In genomic region chr8:71445096-71445495, GRCm38 (mm10) we compare ENCODE assay signal across 20 mouse cellular contexts. TPM values are rescaled to one million over a fixed set of nuclear protein-coding genes. Genes with fewer than 3 reads are reported as not detected.
DNase-seq lines count a peak whose midpoint lies in the region; TF ChIP-seq lines count a peak whose summit lies in the region.
"Had no signal": no experiment of that assay in that cellular context is flagged by ENCODE, and none has a peak within 500 bp of the region (broad histone marks: within the 10 kb centered on the region; RNA-seq: fewer than 3 reads in every experiment).

No protein-coding gene starts in this region.

- H3K36me3 ChIP-seq in C2C12 (ENCODE audit: control insufficient read depth, insufficient read depth) = no peaks in the 10 kb centered on the region
- H3K36me3 ChIP-seq: embryonic facial prominence, embryonic 10.5 days; embryonic facial prominence, embryonic 12.5 days; forebrain, embryonic 15.5 days; G1E had no signal

- H3K4me3 ChIP-seq in C2C12 (ENCODE audit: insufficient read depth, poor library complexity, severe bottlenecking) = no peak overlapping the region
- no peak overlapping the region for H3K4me3 ChIP-seq in layer of hippocampus, adult 2 months
- H3K4me3 ChIP-seq: embryonic facial prominence, embryonic 10.5 days; embryonic facial prominence, embryonic 12.5 days; forebrain, embryonic 13.5 days; forebrain, embryonic 15.5 days had no signal

- DNase-seq in NIH3T3 (ENCODE audit: low read depth) = peak; percentile 22
- no peak for DNase-seq in retina, embryonic 14.5 days (ENCODE audit: low spot score)
- no peak for DNase-seq in layer of hippocampus, adult 2 months (ENCODE audit: low spot score in 2 of 2)
- DNase-seq in thymus, postnatal 36 days = no peak
- DNase-seq: adrenal gland, adult 2 months; adrenal gland, postnatal 10 days; adrenal gland, postnatal 25 days; B cell, adult 2 months; cerebellum, adult 11 months; cerebellum, adult 18-20 months; cerebellum, adult 8-10 months; cerebellum, adult 9-11 months; cerebellum, postnatal 14 days; forebrain, postnatal 0 days had no signal

- no peak for TF ChIP-seq CTCF in C2C12 (IDR thresholded peaks at IDR 0.05; ENCODE audit: control insufficient read depth, insufficient read depth, insufficient read length)
- TF ChIP-seq CTCF in layer of hippocampus, adult 2 months (conservative IDR thresholded peaks at IDR 0.05) = no peak

- no peaks in the 10 kb centered on the region for H3K79me2 ChIP-seq in C2C12 (ENCODE audit: control insufficient read depth, insufficient read depth)

- no peak overlapping the region for H3ac ChIP-seq in C2C12 (ENCODE audit: control insufficient read depth, insufficient read length, low read depth)

- H3K79me3 ChIP-seq in C2C12 (ENCODE audit: low read depth) = no peaks in the 10 kb centered on the region

- no peaks in the 10 kb centered on the region for H3K27me3 ChIP-seq in C2C12 (ENCODE audit: control insufficient read depth, insufficient read depth, insufficient read length)

- no peak overlapping the region for H3K27ac ChIP-seq in layer of hippocampus, adult 2 months
- H3K27ac ChIP-seq: embryonic facial prominence, embryonic 10.5 days; embryonic facial prominence, embryonic 12.5 days; forebrain, embryonic 13.5 days; forebrain, embryonic 15.5 days had no signal

TF ChIP-seq in C2C12, 6 proteins besides CTCF, POLR2A, EP300 and RAD21:
- no peak for TF ChIP-seq CEBPB (IDR thresholded peaks at IDR 0.05; ENCODE audit: low read depth)
- no peak for TF ChIP-seq FOSL1 (IDR thresholded peaks at IDR 0.05; ENCODE audit: insufficient read depth, low read length, poor library complexity, severe bottlenecking)
- TF ChIP-seq MYOD1 (IDR thresholded peaks at IDR 0.05; ENCODE audit: control insufficient read depth, insufficient read length, low read depth) = peak; percentile 64
- no peak for TF ChIP-seq MYOG (IDR thresholded peaks at IDR 0.05; ENCODE audit: control insufficient read depth, extremely low read depth, insufficient read length)
TF ChIP-seq in C2C12: peak in this region for 1.

RNA-seq across cellular contexts. Expression of gene Abhd8, which starts 18.4 kb away (rescaled TPM):
- 73.6 TPM for polyA plus RNA-seq in C2C12 (2012; fragmentation: generic; extraction: Trizol)
- total RNA-seq in layer of hippocampus, adult 2 months (2021) = 100 to 1,000 TPM; 260 to 270 TPM

RNA-seq across cellular contexts. Expression of gene Mrpl34, which starts 19.7 kb away (rescaled TPM):
- 121 TPM for polyA plus RNA-seq in C2C12 (2012; fragmentation: generic; extraction: Trizol)
- 10 to 100 TPM; 39.7 to 45.4 TPM for total RNA-seq in layer of hippocampus, adult 2 months (2021)

RNA-seq across cellular contexts. Expression of gene Dda1, which starts 23.9 kb away (rescaled TPM):
- 104 TPM for polyA plus RNA-seq in C2C12 (2012; fragmentation: generic; extraction: Trizol)
- 10 to 100 TPM; 83.2 to 89.7 TPM for total RNA-seq in layer of hippocampus, adult 2 months (2021)

RNA-seq across cellular contexts. Expression of gene Ankle1, which starts 39.3 kb away (rescaled TPM):
- 6.3 TPM for polyA plus RNA-seq in C2C12 (2012; fragmentation: generic; extraction: Trizol)
- under 1 TPM; 0.67 to 0.88 TPM for total RNA-seq in layer of hippocampus, adult 2 months (2021)

RNA-seq across cellular contexts. Expression of gene Ano8, which starts 40.7 kb away (rescaled TPM):
- 22.1 TPM for polyA plus RNA-seq in C2C12 (2012; fragmentation: generic; extraction: Trizol)
- 10 to 100 TPM; 52.9 to 55.3 TPM for total RNA-seq in layer of hippocampus, adult 2 months (2021)
